10 mouse cellular contexts compared by ENCODE assay signal in genomic region chr17:34109806-34110195, GRCm38 (mm10). TPM values are rescaled to one million over a fixed set of nuclear protein-coding genes. Genes with fewer than 3 reads are reported as not detected.
A peak's percentile ranks its signal among the peaks of the same experiment; 100 is the strongest.
DNase-seq lines count a peak whose midpoint lies in the region; ATAC-seq lines count a peak whose summit lies in the region.
"Had no signal": no experiment of that assay in that cellular context is flagged by ENCODE, and none has a peak within 500 bp of the region (broad histone marks: within the 10 kb centered on the region; RNA-seq: fewer than 3 reads in every experiment).

No protein-coding gene starts in this region.

- DNase-seq in heart, postnatal 4 days, result no peak
- DNase-seq in 416B (ENCODE audit: low read depth), result peak; percentile 39
- DNase-seq in testis, postnatal 14 days (ENCODE audit: low spot score), result no peak
- DNase-seq in adrenal gland, postnatal 10 days, result no peak
- DNase-seq: kidney, postnatal 10 days had no signal

- no peak for ATAC-seq in heart, embryonic 12.5 days (ENCODE audit: insufficient number of reproducible peaks, low FRiP score)
- peak; percentile 31 for ATAC-seq in forebrain, embryonic 13.5 days
- peak; percentile 25; the same call in 1 of the 2 replicates for ATAC-seq in liver, embryonic 12.5 days
- ATAC-seq in inflammation-experienced regulatory T-cells, adult 6 months, result no peak

- H3K36me3 ChIP-seq in heart, embryonic 12.5 days, result peaks cover 63% of the 10 kb centered on the region
- H3K36me3 ChIP-seq in forebrain, embryonic 13.5 days (ENCODE audit: poor library complexity, severe bottlenecking), result peaks cover 63% of the 10 kb centered on the region
- H3K36me3 ChIP-seq in liver, embryonic 12.5 days, result peaks cover 60% of the 10 kb centered on the region

- no peak overlapping the region for H3K4me2 ChIP-seq in heart, embryonic 12.5 days
- H3K4me2 ChIP-seq in forebrain, embryonic 13.5 days, result no peak overlapping the region
- no peak overlapping the region for H3K4me2 ChIP-seq in liver, embryonic 12.5 days

- H3K9me3 ChIP-seq in heart, embryonic 12.5 days (replicated peaks), result no peaks in the 10 kb centered on the region
- H3K9me3 ChIP-seq in forebrain, embryonic 13.5 days (replicated peaks), result no peaks in the 10 kb centered on the region
- H3K9me3 ChIP-seq in liver, embryonic 12.5 days (replicated peaks), result no peaks in the 10 kb centered on the region

- 0 out of 2 replicates have a peak overlapping the region, but pooled peaks have one; percentile 2 for H3K27ac ChIP-seq in heart, embryonic 12.5 days (ENCODE audit: poor library complexity, severe bottlenecking)
- H3K27ac ChIP-seq in forebrain, embryonic 13.5 days, result peak overlapping the region; percentile 57
- no peak overlapping the region for H3K27ac ChIP-seq in liver, embryonic 12.5 days

- no peaks in the 10 kb centered on the region for H3K27me3 ChIP-seq in heart, embryonic 12.5 days (replicated peaks)
- no peaks in the 10 kb centered on the region for H3K27me3 ChIP-seq in forebrain, embryonic 13.5 days
- no peaks in the 10 kb centered on the region for H3K27me3 ChIP-seq in liver, embryonic 12.5 days (replicated peaks)
- H3K27me3 ChIP-seq: megakaryocyte, embryonic 14.5 days had no signal

- 65% methylated on average over 3 of the region's 3 CpGs for WGBS in heart, embryonic 12.5 days
- 64% methylated on average over 3 of the region's 3 CpGs for WGBS in forebrain, embryonic 13.5 days
- 59% methylated on average over 3 of the region's 3 CpGs for WGBS in liver, embryonic 12.5 days (ENCODE audit: insufficient replicate concordance)

- H3K4me3 ChIP-seq in heart, embryonic 12.5 days, result no peak overlapping the region
- no peak overlapping the region; the same call in 1 of the 2 replicates for H3K4me3 ChIP-seq in forebrain, embryonic 13.5 days
- no peak overlapping the region for H3K4me3 ChIP-seq in liver, embryonic 12.5 days
- H3K4me3 ChIP-seq: megakaryocyte, embryonic 14.5 days had no signal

- H3K9ac ChIP-seq in heart, embryonic 12.5 days, result no peak overlapping the region
- no peak overlapping the region for H3K9ac ChIP-seq in forebrain, embryonic 13.5 days
- no peak overlapping the region for H3K9ac ChIP-seq in liver, embryonic 12.5 days

- peaks cover 5% of the 10 kb centered on the region; the same call in 1 of the 2 replicates for H3K4me1 ChIP-seq in heart, embryonic 12.5 days (replicated peaks)
- peaks cover 16% of the 10 kb centered on the region; the same call in 1 of the 2 replicates for H3K4me1 ChIP-seq in forebrain, embryonic 13.5 days
- peaks cover 7% of the 10 kb centered on the region; the same call in 1 of the 2 replicates for H3K4me1 ChIP-seq in liver, embryonic 12.5 days

RNA-seq across cellular contexts. Expression of gene H2-DMa, which starts 9.5 kb away (rescaled TPM):
- polyA plus RNA-seq in heart, embryonic 12.5 days (2016; fragmentation: Nextera tagmentation; extraction: Ambion mirVana), result 3.9 and 7.8 TPM in 2 replicates
- total RNA-seq in heart, postnatal 4 days (2021), result 1 to 10 TPM; 5.6 to 6.0 TPM
- 8.7 and 10.0 TPM in 2 replicates for polyA plus RNA-seq in forebrain, embryonic 13.5 days (2015; fragmentation: Nextera tagmentation; extraction: Ambion mirVana)
- polyA plus RNA-seq in liver, embryonic 12.5 days (2016; fragmentation: Nextera tagmentation; extraction: Ambion mirVana), result 3.1 and 4.3 TPM in 2 replicates
- polyA plus RNA-seq in inflammation-experienced regulatory T-cells, adult 6 months (2017; shearing (Covaris generic)), result 100 to 1,000 TPM in 2 of 3 experiments, 10 to 100 TPM in 1; 75.8 to 241 (median 198) TPM
- total RNA-seq in adrenal gland, postnatal 10 days (2021), result 10 to 100 TPM in 1 of 2 experiments, 1 to 10 TPM in 1; 8.9 to 15.2 TPM

RNA-seq across cellular contexts. Expression of gene Brd2, which starts 12.6 kb away (rescaled TPM):
- polyA plus RNA-seq in heart, embryonic 12.5 days (2016; fragmentation: Nextera tagmentation; extraction: Ambion mirVana), result 89.4 and 90.6 TPM in 2 replicates
- total RNA-seq in heart, postnatal 4 days (2021), result 100 to 1,000 TPM; 125 to 128 TPM
- polyA plus RNA-seq in forebrain, embryonic 13.5 days (2015; fragmentation: Nextera tagmentation; extraction: Ambion mirVana), result 124 and 125 TPM in 2 replicates
- polyA plus RNA-seq in liver, embryonic 12.5 days (2016; fragmentation: Nextera tagmentation; extraction: Ambion mirVana), result 59.9 and 66.1 TPM in 2 replicates
- polyA plus RNA-seq in inflammation-experienced regulatory T-cells, adult 6 months (2017; shearing (Covaris generic)), result 100 to 1,000 TPM; 115 to 154 (median 144) TPM
- 100 to 1,000 TPM; 170 to 181 TPM for total RNA-seq in adrenal gland, postnatal 10 days (2021)

RNA-seq across cellular contexts. Expression of gene H2-Oa, which starts 17.7 kb away (rescaled TPM):
- polyA plus RNA-seq in heart, embryonic 12.5 days (2016; fragmentation: Nextera tagmentation; extraction: Ambion mirVana), result 0.26 and 0.37 TPM in 2 replicates
- total RNA-seq in heart, postnatal 4 days (2021), result not detected
- polyA plus RNA-seq in forebrain, embryonic 13.5 days (2015; fragmentation: Nextera tagmentation; extraction: Ambion mirVana), result not detected in 2 replicates
- 0.37 and 0.56 TPM in 2 replicates for polyA plus RNA-seq in liver, embryonic 12.5 days (2016; fragmentation: Nextera tagmentation; extraction: Ambion mirVana)
- 10 to 100 TPM; 14.3 to 81.2 (median 53.9) TPM for polyA plus RNA-seq in inflammation-experienced regulatory T-cells, adult 6 months (2017; shearing (Covaris generic))
- total RNA-seq in adrenal gland, postnatal 10 days (2021), result 1 to 10 TPM; 1.4 to 1.5 TPM

RNA-seq across cellular contexts. Expression of gene H2-DMb2, which starts 33.3 kb away (rescaled TPM):
- polyA plus RNA-seq in heart, embryonic 12.5 days (2016; fragmentation: Nextera tagmentation; extraction: Ambion mirVana), result 0.21 TPM in 1 of 2 replicates, not detected in the other
- total RNA-seq in heart, postnatal 4 days (2021), result under 1 TPM; 0.55 to 0.72 TPM
- 0.20 TPM in 1 of 2 replicates, not detected in the other for polyA plus RNA-seq in forebrain, embryonic 13.5 days (2015; fragmentation: Nextera tagmentation; extraction: Ambion mirVana)
- polyA plus RNA-seq in liver, embryonic 12.5 days (2016; fragmentation: Nextera tagmentation; extraction: Ambion mirVana), result 0.30 and 0.35 TPM in 2 replicates
- polyA plus RNA-seq in inflammation-experienced regulatory T-cells, adult 6 months (2017; shearing (Covaris generic)), result 10 to 100 TPM in 2 of 3 experiments, 1 to 10 TPM in 1; 9.2 to 14.4 (median 11.3) TPM
- 1 to 10 TPM; 4.5 to 4.8 TPM for total RNA-seq in adrenal gland, postnatal 10 days (2021)

RNA-seq across cellular contexts. Expression of gene H2-DMb1, which starts 43.1 kb away (rescaled TPM):
- 0.33 and 0.41 TPM in 2 replicates for polyA plus RNA-seq in heart, embryonic 12.5 days (2016; fragmentation: Nextera tagmentation; extraction: Ambion mirVana)
- total RNA-seq in heart, postnatal 4 days (2021), result under 1 TPM; 0.26 to 0.68 TPM
- 0.20 TPM in 1 of 2 replicates, not detected in the other for polyA plus RNA-seq in forebrain, embryonic 13.5 days (2015; fragmentation: Nextera tagmentation; extraction: Ambion mirVana)
- polyA plus RNA-seq in liver, embryonic 12.5 days (2016; fragmentation: Nextera tagmentation; extraction: Ambion mirVana), result 0.21 and 0.45 TPM in 2 replicates
- 1 to 10 TPM; 2.3 to 5.0 (median 4.5) TPM for polyA plus RNA-seq in inflammation-experienced regulatory T-cells, adult 6 months (2017; shearing (Covaris generic))
- total RNA-seq in adrenal gland, postnatal 10 days (2021), result 1 to 10 TPM; 3.6 to 5.8 TPM

Comparison
In these comparisons a context has a peak if more than half of its experiments do, and no peak if none do; other contexts are left out.
1. ATAC-seq: peak in forebrain, embryonic 13.5 days (single experiment) and liver, embryonic 12.5 days (single experiment); none in heart, embryonic 12.5 days (single experiment) and inflammation-experienced regulatory T-cells, adult 6 months (single experiment).